Mouse (Mus musculus) left cerebral cortex, postnatal 36 days (tissue): ENCODE measurements around the gene Slc35b1. TPM values are rescaled to one million over a fixed set of nuclear protein-coding genes. Genes with fewer than 3 reads are reported as not detected.

Experiments used
- DNase-seq, 2 experiments: peaks; one replicate each; pipeline ENCODE4 v3.0.0; 2021 to 2022; ENCODE audit warnings: low spot score in 2 of 2, mixed read lengths in 1 of 2
- intact Hi-C: fragments of 180-260 bp; cut with DNase I; formaldehyde crosslinking; loops from one replicate; pipeline ENCODE4 v1.15.1; 2025
- total RNA-seq, 2 experiments: library from RNA; stranded (reverse); gene quantifications; 2 replicates each; pipeline ENCODE4 v1.2.3; 2021

The Slc35b1 gene
- 10 to 100 TPM; 64.1 to 66.7 TPM for total RNA-seq

GRCm38 (mm10) chr11:95384319-95384972, at the start of gene Slc35b1:
TSS of gene Slc35b1 (plus strand) at chr11:95384692.
- intact Hi-C loops: loop anchor here (1.0 to 2.0 kb wide), 2 partner anchors 74 to 136 kb away; partner anchors contain the start of gene Kat7
- peak; percentile 90 to 96 for DNase-seq

- intact Hi-C loops: loop anchor here (1.0 kb wide), 1 partner anchor 26 kb away; the partner anchor contains the start of gene Kat7
Measured at GRCm38 (mm10) chr11:95336568-95337128, 47.8 kb upstream of the Slc35b1 start, which contains the start of gene Fam117a. TSS of gene Fam117a (plus strand) at chr11:95337018.

GRCm38 (mm10) chr11:95337129-95337813, 47.2 kb upstream of the Slc35b1 start:
- intact Hi-C loops: no loop called here

More at GRCm38 (mm10) chr11:95336568-95337128, 47.8 kb upstream of the Slc35b1 start, which contains the start of gene Fam117a:
- peak; percentile 48 to 59 for DNase-seq

GRCm38 (mm10) chr11:95337846-95338342, 46.6 kb upstream of the Slc35b1 start:
- intact Hi-C loops: no loop called here
- no peak for DNase-seq

More at GRCm38 (mm10) chr11:95337129-95337813, 47.2 kb upstream of the Slc35b1 start:
- peak; percentile 30 for DNase-seq

- DNase-seq: no peak
- intact Hi-C loops: no loop called here
Measured at GRCm38 (mm10) chr11:95339471-95340021, 44.9 kb upstream of the Slc35b1 start.

GRCm38 (mm10) chr11:95340259-95340658, 44.2 kb upstream of the Slc35b1 start:
- intact Hi-C loops: no loop called here
- DNase-seq: no peak

GRCm38 (mm10) chr11:95340664-95341063, 43.8 kb upstream of the Slc35b1 start:
- DNase-seq: no peak

GRCm38 (mm10) chr11:95343180-95343579, 41.3 kb upstream of the Slc35b1 start:
- intact Hi-C loops: no loop called here
- DNase-seq: no peak

More at GRCm38 (mm10) chr11:95340664-95341063, 43.8 kb upstream of the Slc35b1 start:
- intact Hi-C loops: no loop called here

GRCm38 (mm10) chr11:95344181-95344580, 40.3 kb upstream of the Slc35b1 start:
- DNase-seq: no peak
- intact Hi-C loops: no loop called here

GRCm38 (mm10) chr11:95350289-95350688, 34.2 kb upstream of the Slc35b1 start:
- intact Hi-C loops: no loop called here
- no peak for DNase-seq

- intact Hi-C loops: no loop called here
Measured at GRCm38 (mm10) chr11:95350960-95351359, 33.5 kb upstream of the Slc35b1 start.

GRCm38 (mm10) chr11:95352686-95353085, 31.8 kb upstream of the Slc35b1 start:
- no peak for DNase-seq
- intact Hi-C loops: no loop called here

More at GRCm38 (mm10) chr11:95350960-95351359, 33.5 kb upstream of the Slc35b1 start:
- DNase-seq: no peak

GRCm38 (mm10) chr11:95353226-95353625, 31.3 kb upstream of the Slc35b1 start:
- no peak for DNase-seq
- intact Hi-C loops: no loop called here

- intact Hi-C loops: no loop called here
- no peak for DNase-seq
Measured at GRCm38 (mm10) chr11:95354228-95354944, 30.1 kb upstream of the Slc35b1 start.

GRCm38 (mm10) chr11:95354945-95355660, 29.4 kb upstream of the Slc35b1 start:
- intact Hi-C loops: no loop called here
- no peak for DNase-seq

GRCm38 (mm10) chr11:95355661-95356011, 28.9 kb upstream of the Slc35b1 start:
- intact Hi-C loops: no loop called here

GRCm38 (mm10) chr11:95356039-95356438, 28.5 kb upstream of the Slc35b1 start:
- intact Hi-C loops: no loop called here
- no peak for DNase-seq

More at GRCm38 (mm10) chr11:95355661-95356011, 28.9 kb upstream of the Slc35b1 start:
- DNase-seq: no peak

GRCm38 (mm10) chr11:95356469-95357273, 27.8 kb upstream of the Slc35b1 start:
- DNase-seq: no peak
- intact Hi-C loops: no loop called here
